Mouse (Mus musculus) mature B cell (primary cell): ENCODE data around the gene Olfr12.

Experiments used
- in situ Hi-C: fragments of 300-500 bp; cut with MboI; formaldehyde crosslinking; loops from 2 replicates; pipeline ENCODE4 v1.14.3; 2019

The Olfr12 gene

DNA sequence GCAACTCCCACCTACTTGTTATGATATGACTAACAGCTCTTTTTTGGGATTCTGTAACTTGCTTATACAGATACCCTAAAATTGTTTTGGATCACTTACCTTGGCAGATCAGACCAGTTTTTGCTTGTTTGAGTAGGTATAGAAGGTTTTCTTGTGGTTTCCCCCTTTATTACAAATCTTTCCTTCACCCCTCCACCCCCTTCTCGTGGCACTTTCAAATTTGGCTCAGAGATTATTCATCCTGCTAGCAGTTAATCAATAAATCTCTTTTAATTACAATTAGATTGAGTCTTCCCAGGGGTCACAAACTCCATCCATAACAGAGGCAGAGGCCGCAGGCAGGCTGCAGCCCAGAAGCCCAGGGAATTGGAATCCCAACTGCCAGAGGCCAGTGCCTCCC is at the start of gene Olfr12:
TSS of gene Olfr12 (plus strand) at position 301 of the 400 bp plus-strand sequence.
- in situ Hi-C loops = loop anchor here (25.0 kb wide), 1 partner anchor 705 kb away; no protein-coding TSS in a partner anchor

DNA sequence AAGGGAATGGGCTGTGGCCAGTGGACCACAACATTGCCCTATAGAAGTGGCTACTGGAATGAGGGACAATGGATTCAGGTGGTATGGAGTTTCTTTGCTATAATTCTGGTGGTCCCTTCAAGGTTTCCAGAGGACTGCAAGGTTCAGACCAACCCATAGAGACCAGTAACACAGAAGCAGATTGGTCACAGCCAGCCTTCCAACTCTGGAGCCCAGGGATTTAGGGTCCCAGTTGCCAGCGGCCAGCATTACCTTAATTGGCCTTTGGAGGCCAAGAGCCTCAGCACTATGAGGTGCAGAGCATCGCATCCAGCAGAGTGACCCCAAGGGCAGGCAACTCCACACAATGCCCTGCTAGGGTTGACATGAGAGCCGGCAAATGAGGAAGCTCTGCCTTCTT is 46.6 kb upstream of the Olfr12 start, which contains the start of gene Olfr1413:
TSS of gene Olfr1413 (plus strand) at position 301 of the 400 bp plus-strand sequence.
- in situ Hi-C loops = no loop called here

DNA sequence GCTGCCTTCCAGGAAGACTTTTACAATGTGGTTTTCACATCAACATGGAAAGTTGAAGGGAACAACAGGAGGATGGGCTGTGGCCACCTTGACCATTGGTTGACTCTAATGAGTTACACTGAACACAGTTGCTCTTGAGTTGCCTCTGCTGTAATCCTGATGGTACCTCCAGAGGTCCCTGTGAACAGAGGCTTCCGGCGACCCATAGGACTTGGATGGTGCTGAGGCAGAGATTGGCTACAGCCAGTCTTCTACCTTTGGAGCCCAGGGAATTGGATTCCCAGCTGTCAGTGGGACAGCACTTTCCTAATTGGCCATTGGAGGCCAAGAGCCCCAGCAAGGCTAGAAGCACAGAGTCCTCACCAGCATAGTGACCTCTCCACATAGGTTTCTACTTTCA is 32.1 kb upstream of the Olfr12 start, which contains the start of gene Olfr1412:
TSS of gene Olfr1412 (plus strand) at position 301 of the 400 bp plus-strand sequence.
- in situ Hi-C loops = no loop called here

DNA sequence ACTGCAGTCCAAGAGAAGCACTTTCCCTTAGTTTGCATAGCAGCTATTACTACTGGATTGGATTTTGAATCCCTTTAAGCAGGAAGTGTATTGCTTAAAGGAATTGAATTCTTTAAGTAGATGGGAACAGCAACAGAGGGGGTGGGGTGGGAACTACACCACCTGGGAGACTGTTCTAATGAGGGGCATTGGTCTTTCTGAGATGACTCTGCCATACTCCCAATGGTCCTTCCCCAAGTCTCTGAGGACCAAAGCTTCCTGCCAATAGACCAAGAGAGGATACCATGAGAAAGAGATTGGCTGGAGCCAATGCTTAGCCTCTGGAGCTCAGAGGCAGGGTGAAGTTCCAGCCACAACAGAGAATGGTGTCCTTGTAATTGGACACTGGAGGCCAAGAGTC is 23.5 kb upstream of the Olfr12 start, which contains the start of gene Olfr1411:
TSS of gene Olfr1411 (plus strand) at position 301 of the 400 bp plus-strand sequence.
- in situ Hi-C loops = no loop called here

DNA sequence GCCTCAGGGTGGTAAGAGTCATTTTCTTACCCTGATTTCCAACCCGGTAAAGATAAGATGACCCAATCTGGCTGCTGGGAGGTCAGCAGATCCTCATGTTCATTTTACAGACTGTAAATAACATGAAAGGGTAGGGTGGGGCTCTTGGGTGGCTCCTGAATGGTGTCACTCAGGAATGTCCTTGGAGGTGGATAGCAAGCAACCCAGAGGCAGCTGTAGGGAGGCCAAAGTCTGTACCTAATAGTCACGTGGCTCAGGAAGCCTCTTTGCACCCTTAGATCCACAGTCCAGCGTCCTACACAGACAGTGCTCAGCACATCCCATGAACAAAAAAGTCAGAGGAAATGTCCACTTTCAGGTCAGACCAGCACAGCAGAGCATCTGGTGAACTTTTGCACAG is 21.6 kb upstream of the Olfr12 start:
- in situ Hi-C loops = no loop called here

DNA sequence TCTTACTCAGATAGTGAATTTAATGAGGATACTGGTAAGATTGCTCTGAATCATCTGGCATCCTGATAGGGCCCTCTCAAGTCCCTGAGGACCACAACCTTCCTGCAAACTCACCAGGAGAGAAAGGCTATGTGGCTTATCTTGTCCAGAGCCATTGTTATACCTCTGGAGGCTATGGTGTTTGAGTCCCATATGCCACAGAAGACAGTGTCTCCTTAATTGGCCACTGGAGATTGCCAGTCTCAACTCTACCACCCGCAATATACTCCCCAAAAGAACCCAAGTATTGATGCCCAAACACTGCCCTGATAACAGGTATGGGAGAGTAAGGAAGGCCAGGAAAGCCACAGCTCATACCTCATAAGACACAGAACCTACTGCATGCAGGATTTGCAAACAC is 12.1 kb upstream of the Olfr12 start, which contains the start of gene Olfr1410:
TSS of gene Olfr1410 (plus strand) at position 301 of the 400 bp plus-strand sequence.
- in situ Hi-C loops = loop anchor here (25.0 kb wide), 1 partner anchor 693 kb away; no protein-coding TSS in a partner anchor

DNA sequence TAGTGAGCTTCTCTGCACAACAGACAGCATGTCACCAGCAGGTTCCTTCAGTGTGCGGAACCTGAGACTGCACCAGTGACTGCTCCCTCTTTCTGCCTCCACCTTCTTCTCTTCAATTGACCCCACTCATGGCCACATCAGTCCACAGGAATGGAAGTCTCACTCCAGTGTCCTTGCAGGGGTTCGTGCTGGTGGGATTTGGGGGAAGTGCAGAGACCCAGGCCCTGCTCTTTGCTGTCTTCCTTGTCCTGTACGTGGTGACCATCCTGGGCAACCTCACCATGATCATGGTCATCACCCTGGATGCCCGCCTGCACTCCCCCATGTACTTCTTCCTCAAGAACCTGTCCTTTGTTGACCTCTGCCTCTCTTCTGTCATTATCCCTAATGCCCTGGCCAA is 9.9 kb upstream of the Olfr12 start:
- in situ Hi-C loops = loop anchor here (25.0 kb wide), 1 partner anchor 695 kb away; no protein-coding TSS in a partner anchor

DNA sequence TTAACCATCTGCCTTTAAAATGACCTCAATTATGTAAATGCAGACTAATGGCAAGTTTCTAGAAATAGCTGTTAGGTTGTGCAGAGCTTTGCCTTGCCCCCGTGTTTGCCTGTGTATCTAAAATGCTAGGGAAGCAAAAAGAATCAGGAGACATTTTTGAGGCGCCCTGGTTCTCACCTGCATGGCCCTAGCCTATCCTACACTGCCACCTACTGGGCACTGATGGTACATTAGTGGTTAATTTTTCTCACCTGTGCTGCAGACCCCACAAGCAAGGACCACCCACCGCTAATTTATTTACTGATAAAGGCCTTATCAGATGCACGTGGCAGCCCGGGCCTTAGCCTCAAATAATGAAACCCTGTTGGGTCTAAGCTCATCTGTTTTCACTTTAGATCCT is 6.6 kb upstream of the Olfr12 start:
- in situ Hi-C loops = loop anchor here (25.0 kb wide), 1 partner anchor 699 kb away; no protein-coding TSS in a partner anchor

DNA sequence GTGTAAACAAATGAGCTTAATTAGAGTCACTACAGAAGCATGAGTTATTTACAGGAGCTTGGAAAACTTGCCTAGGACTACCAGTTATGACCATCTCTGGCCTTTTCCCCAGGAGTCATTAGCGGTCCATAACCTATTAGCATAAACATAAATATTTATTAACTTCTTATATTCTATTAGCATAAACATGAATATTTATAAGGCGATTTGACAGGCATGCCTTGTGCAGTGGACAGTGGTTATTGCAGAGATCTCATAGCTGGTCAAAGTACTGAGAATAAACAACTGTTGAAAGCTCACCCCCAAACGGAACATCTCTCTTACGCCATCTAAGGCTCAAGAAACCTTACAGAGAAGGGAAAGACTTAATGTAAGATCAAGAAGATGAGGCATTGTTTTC is 4.4 kb upstream of the Olfr12 start:
- in situ Hi-C loops = loop anchor here (25.0 kb wide), 1 partner anchor 701 kb away; no protein-coding TSS in a partner anchor

DNA sequence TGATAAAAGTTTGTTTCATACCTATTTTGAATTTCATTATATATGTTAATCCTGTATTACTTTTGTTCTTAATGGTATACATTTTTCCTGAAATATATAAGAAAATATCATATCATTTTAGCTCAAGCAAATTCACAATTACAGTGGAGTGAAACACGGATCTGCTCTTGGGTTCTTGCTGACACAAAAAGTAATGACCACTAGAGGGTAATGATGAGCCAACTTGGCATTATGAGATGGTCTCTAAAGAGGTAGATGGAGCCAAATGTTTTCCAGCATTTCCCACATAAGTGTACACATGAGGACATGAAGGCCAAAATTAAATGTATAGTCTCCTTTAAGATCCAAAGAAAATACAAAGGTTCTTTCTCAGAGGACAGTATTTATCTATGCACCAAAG is 3.1 kb upstream of the Olfr12 start:
- in situ Hi-C loops = loop anchor here (25.0 kb wide), 1 partner anchor 702 kb away; no protein-coding TSS in a partner anchor

DNA sequence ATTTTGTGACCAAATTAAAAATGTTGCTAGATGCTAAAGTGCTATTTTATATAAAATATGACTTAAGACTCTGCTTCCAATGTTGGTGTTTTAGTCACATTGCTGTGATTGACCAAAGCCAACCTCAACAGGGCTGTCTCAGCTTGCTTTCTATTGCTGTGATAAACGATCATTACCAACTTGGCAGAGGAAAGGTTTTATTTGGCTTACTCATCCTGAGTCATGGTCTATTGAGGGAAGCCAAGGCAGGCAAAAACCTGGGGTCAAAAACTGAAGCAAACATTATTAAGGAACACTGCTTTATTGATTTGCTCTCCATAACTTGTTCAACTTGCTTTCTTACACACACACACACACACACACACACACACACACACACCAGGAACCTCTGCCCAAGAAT is 1.5 kb upstream of the Olfr12 start:
- in situ Hi-C loops = loop anchor here (25.0 kb wide), 1 partner anchor 704 kb away; no protein-coding TSS in a partner anchor

DNA sequence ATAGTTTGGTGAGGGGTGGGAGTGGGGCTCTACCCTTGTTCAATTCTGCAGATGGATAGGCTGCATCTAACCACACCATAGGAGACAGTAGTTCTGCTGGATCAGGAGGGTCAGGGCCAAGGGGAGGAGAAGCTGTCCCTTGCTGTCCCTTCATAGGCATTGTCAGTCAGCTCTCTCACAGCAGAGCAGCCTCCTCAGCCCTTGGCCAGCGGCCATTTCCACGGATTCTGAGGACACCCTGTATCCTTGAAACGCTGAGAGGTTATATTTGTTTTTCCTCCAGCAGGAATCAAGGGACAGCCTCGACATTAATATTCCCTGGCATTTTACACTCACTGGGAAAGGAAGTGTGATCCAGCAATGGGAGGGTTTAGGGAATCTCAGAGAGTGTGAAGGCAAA is 772 bp downstream of the Olfr12 start:
- in situ Hi-C loops = loop anchor here (25.0 kb wide), 1 partner anchor 706 kb away; no protein-coding TSS in a partner anchor

DNA sequence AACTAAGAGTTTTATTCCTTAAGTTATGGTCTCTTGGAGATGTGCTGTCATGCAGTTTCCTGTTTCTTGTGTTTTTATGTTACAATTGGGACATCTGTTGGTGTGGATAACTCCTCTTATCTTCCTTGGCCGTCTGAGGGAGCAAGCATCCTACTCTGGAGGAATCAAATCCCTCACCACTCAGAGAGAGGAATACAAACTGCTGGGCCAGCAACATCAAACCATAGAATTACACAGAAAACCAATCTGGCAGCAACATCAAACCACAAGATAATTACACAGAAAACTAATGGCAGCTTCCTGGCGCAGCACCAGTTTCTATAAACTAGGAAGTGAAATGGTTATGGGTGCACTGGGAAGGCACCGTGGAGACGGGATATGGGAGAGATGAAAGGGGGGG is 10.6 kb downstream of the Olfr12 start:
- in situ Hi-C loops = loop anchor here (25.0 kb wide), 1 partner anchor 1091 kb away; the partner anchor contains the start of gene Asb1

DNA sequence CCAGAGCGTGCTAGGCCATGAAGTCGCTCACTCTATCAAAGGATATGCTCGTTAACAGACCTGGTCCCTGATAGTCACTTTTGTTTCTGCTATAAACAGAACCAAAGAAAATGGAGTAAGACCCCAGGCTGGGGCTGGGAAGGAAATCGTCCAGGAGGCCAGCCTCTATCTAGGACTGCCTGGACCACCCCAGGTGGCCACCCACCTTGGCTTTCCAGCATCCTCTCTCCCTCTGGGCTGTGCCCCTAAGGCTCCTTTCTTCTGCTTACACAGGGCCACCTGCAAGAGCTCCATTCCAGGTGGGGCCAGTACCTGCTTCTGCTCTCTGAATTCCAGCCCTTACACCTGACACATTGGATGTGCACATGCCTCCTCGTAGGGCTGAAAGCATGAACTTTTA is 14.6 kb downstream of the Olfr12 start:
- in situ Hi-C loops = loop anchor here (25.0 kb wide), 1 partner anchor 1095 kb away; the partner anchor contains the start of gene Asb1

DNA sequence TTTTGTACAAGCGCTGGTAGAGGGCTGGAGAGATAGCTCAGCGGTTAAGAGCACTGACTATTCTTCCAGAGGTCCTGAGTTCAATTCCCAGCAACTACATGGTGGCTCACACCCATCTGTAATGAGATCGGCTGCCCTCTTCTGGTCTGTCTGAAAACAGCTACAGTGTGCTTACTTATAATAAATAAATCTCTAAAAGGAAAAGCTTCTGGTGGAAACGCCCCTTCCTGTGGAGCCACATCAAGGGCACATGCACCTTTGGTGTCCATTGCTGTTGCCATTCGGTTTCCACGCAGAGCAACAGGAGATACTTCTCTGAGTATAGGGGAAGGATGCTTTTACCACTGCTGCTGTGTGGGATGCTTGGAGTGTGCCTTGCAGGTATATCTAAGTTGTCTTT is 15.4 kb downstream of the Olfr12 start:
- in situ Hi-C loops = loop anchor here (25.0 kb wide), 1 partner anchor 1096 kb away; the partner anchor contains the start of gene Asb1

DNA sequence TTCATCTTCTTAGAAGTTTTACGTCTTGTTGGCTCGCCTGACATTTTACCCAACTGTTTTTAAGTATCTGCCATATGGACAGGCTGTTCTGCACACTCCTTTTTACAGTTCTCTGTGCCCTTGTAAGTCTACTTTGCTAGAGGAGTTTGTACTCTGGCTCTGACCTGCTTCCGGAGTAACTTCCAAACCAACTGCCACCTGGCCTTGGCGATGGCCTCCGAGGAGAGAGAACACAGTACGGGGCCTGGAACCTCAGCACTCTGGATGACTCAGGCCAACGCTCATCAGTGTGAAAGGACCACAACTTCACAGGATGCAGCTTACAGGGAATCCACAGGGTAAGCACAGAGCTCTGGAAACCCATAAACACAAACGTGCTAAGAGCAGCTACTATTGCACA is 16.1 kb downstream of the Olfr12 start:
- in situ Hi-C loops = loop anchor here (25.0 kb wide), 1 partner anchor 1096 kb away; the partner anchor contains the start of gene Asb1

DNA sequence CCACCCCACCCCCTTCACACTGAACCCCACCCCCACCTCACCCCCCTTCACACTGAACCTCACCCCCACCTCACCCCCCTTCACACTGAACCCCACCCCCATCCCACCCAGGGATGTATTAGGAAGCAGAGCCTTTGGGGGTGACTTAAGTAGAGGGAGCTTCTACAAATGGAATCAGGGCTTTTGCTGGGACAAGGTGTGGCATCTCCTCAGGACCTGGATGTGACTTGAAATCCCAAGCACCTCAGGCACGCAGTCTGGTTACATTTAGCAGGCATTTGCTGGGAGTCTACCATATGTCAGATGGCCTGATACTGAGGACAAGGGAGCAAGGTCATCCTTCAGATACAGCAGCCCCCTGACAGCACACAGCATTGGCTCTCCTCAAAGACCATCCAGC is 17.0 kb downstream of the Olfr12 start:
- in situ Hi-C loops = loop anchor here (25.0 kb wide), 1 partner anchor 1097 kb away; the partner anchor contains the start of gene Asb1

DNA sequence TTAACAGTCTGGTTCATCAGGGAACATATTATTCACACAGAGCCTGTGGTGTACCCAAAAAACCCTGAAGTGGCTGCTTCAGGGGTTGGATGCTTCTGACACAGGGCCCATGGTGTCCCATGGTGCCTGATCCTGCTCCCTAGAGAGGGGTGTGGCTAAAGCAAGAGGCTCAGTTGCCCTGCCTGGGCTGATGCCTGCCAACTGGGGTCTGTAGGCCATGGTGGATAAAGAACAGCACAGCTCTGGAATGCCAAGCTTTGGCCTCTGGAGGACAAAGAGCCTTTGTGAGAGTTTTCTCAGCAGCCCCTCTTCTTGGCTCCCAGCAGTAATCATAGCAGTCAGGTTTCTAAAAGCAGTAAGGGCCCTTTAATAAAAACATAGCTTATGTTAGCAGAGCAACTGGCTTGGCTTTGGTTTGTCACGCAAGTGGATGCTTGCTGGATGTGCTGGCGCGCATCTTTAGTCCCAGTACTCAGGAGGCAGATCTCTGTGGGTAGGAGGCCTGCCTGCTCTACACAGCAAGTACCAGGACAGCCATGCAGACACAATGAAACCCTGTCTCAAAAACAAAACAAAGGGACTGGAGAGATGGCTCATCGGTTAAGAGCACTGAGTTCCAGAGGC is 17.5 kb downstream of the Olfr12 start:
- in situ Hi-C loops = loop anchor here (25.0 kb wide), 1 partner anchor 1098 kb away; the partner anchor contains the start of gene Asb1

DNA sequence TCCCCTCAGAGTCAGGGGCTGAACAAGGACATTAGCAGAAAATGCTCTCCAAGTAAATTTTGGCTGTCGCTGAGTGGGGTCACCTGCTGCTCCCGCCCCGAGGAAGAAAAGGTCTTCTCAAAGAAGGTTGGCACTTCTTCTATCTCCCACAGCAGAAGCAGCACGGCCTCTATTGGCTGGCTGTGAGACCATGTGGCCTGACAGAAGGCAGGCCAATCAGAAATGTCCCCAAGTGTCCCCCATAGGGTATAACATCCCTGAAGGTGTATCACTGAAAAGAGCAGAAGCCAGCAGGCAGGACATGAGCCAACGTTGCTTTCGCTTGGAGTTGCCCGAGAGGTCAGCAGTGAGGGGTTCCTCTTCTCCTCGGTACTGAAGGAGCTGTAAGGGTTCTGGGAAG is 18.4 kb downstream of the Olfr12 start:
- in situ Hi-C loops = loop anchor here (25.0 kb wide), 1 partner anchor 1099 kb away; the partner anchor contains the start of gene Asb1

DNA sequence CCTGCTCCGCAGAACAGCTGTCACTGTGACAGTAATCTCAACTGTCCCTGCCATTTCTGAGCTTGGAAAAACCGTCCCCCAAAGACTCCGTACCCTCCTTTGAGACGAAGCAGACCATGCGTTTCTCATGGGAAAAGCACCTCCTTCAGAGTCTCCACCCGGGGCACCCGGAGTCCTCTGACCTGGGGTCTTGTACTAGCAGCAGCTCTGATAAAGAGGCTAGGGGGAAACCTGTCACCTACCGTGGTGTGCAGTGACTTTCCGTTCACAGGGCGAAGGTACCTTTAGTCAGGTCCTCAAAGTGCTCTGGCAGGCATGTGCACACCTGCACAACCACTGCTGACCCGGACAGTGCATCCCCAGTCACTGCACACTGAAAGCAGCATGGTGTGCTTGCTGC is 19.1 kb downstream of the Olfr12 start:
- in situ Hi-C loops = loop anchor here (25.0 kb wide), 1 partner anchor 1099 kb away; the partner anchor contains the start of gene Asb1

DNA sequence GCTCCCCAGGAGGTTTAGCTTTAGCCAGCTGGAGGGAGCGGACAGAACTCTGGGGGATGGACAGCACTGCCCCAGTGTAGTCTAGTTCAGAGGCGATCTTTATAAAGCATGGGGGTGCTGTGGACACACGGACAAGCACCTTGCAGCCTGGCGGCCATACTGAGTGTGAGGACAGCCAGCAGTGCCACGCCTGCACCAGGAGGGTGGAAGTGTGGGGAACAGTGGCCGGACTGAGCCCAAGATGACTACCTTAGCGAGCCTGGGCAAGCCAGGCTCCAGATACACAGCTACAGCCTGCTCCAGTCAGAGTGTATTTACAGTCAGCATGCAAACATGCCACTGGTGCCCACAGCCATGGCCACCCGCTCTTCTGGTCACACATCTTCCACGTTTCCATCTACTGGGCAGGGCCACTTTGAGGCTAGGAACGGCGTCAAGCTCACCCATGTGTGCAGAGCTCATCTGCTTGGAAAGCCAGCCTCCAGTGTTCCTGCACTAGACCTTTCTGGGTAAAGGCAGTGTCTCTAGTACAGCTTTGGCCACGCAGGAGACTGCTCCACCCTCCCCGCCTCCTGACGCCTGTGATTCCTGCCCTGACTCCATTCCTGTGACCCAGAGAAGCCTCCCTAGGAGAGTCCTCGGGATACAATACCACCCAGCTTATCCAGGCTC is 20.0 kb downstream of the Olfr12 start:
- in situ Hi-C loops = loop anchor here (25.0 kb wide), 1 partner anchor 1100 kb away; the partner anchor contains the start of gene Asb1

DNA sequence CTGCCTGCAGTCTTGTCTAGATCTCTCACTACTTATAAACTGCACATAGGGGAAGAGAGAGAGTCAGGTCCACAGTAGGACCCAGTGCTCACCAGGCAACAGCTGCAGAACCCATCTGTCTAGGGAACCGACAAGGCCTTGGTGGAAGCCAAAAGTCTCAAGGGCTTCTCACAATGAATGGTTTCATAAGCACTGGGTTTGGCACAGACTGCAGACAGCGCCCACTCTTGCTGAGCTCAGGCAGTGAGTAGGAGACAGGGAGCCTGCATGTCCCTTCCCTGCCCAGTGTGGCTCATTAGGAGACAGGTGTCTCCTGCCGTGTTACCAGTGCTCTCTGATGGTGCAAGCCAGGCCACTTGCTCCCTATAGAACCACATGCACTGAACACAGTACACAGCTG is 20.6 kb downstream of the Olfr12 start:
- in situ Hi-C loops = loop anchor here (25.0 kb wide), 1 partner anchor 1101 kb away; the partner anchor contains the start of gene Asb1
